Mouse (Mus musculus) liver, adult 2 months (tissue): ENCODE measurements around the gene Krt75.

Experiments used
- CTCF ChIP-seq: fragments of 200-500 bp; IDR thresholded peaks from 2 replicates; pipeline ENCODE4 v1.5.1; 2011; ENCODE audit warnings: low read depth, low read length, control low read depth
- POLR2A ChIP-seq: fragments of 200-500 bp; IDR thresholded peaks from 2 replicates; pipeline ENCODE4 v1.6.1; 2011; ENCODE audit warnings: low read length, control low read depth; ENCODE audit not compliant: insufficient read depth; ENCODE audit errors: extremely low read depth

DNA sequence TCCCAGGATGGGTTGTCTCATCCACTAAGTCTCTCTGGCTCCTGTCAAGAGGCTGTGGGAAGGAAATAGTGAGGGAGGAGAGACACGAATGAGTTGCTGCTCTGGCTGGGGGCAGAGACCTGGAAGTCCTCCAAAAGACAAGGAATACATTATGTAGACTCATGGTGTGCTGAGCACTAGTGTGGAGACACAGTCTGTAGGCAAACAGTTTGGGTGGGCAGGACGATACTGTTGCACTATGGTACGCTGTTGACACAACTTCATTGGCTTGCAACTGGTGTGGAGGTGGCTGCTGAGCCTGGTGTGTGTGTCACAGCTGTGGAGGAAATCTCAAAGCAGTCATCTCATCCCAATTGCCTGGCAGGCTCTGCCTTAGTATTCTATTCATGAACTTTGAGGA lies 8.0 kb upstream of the Krt75 start:
- TF ChIP-seq POLR2A = no peak
- TF ChIP-seq CTCF = no peak
